Mouse (Mus musculus) olfactory bulb, adult 2 months (tissue): ENCODE data around the gene Cgnl1.

Experiments used
- CTCF ChIP-seq: fragments of 200-500 bp; IDR thresholded peaks from 2 replicates; pipeline ENCODE4 v1.5.1; 2012; ENCODE audit warnings: low read depth, mild to moderate bottlenecking, low read length, moderate library complexity; ENCODE audit not compliant: insufficient read depth
- POLR2A ChIP-seq: fragments of 200-500 bp; IDR thresholded peaks from 2 replicates; pipeline ENCODE4 v1.6.1; 2012; ENCODE audit warnings: mild to moderate bottlenecking, low read depth, low read length, moderate library complexity; ENCODE audit not compliant: insufficient read depth

GRCm38 (mm10) chr9:71773563-71773962 is 2.2 kb upstream of the Cgnl1 start:
- TF ChIP-seq POLR2A: no peak
- no peak for TF ChIP-seq CTCF
